Mouse (Mus musculus) stomach, embryonic 14.5 days (tissue): ENCODE measurements around the gene Fam120a. TPM values are rescaled to one million over a fixed set of nuclear protein-coding genes. Genes with fewer than 3 reads are reported as not detected.

ENCODE experiments used
- ATAC-seq: fragments of 200-750 bp; cut with Nextera tagmentation; 2 replicates; pipeline ENCODE4 v1.8.0; 2017; ENCODE audit warnings: low read depth, moderate TSS enrichment; ENCODE audit not compliant: insufficient number of reproducible peaks, insufficient read depth, low FRiP score
- H3K27ac ChIP-seq: fragments of 300-500 bp; sonication (generic); 2 replicates; pipeline ENCODE4 v1.5.1; 2014; ENCODE audit warnings: mild to moderate bottlenecking, low read length, moderate library complexity, mixed read lengths
- H3K27me3 ChIP-seq: fragments of 300-500 bp; sonication (generic); 2 replicates; pipeline ENCODE4 v1.6.1; 2014; ENCODE audit warnings: low read length, control low read depth, mixed read lengths; ENCODE audit not compliant: control insufficient read depth, insufficient read depth
- H3K36me3 ChIP-seq: fragments of 300-500 bp; sonication (generic); 2 replicates; pipeline ENCODE4 v1.6.1; 2014; ENCODE audit warnings: mild to moderate bottlenecking, control low read depth, low read length, moderate library complexity, mixed read lengths; ENCODE audit not compliant: control insufficient read depth, insufficient read depth
- H3K4me1 ChIP-seq: fragments of 300-500 bp; sonication (generic); 2 replicates; pipeline ENCODE4 v1.6.1; 2014; ENCODE audit warnings: low read length, control low read depth, mixed read lengths; ENCODE audit not compliant: control insufficient read depth, insufficient read depth
- H3K4me2 ChIP-seq: fragments of 300-500 bp; sonication (generic); replicated peaks from 2 replicates; pipeline ENCODE4 v1.6.1; 2014; ENCODE audit warnings: low read depth, low read length, control low read depth
- H3K4me3 ChIP-seq: fragments of 300-500 bp; sonication (generic); 2 replicates; pipeline ENCODE4 v1.5.1; 2014; ENCODE audit warnings: low read depth, low read length, control low read depth
- H3K9ac ChIP-seq: fragments of 300-500 bp; sonication (generic); replicated peaks from 2 replicates; pipeline ENCODE4 v1.6.1; 2014; ENCODE audit warnings: low read depth, mild to moderate bottlenecking, control low read depth, low read length, moderate library complexity, mixed read lengths
- H3K9me3 ChIP-seq: fragments of 300-500 bp; sonication (generic); 2 replicates; pipeline ENCODE4 v1.6.1; 2016; ENCODE audit warnings: low read depth, low read length, control low read depth; ENCODE audit not compliant: control insufficient read depth
- WGBS: fragments of 180-500 bp; shearing (Covaris S2); extraction: QIAGEN DNeasy Blood & Tissue Kit; methylation state at CpG from one replicate; pipeline ENCODE4 v1.1.7; 2014; 5-methylcytosine and 5-hydroxymethylcytosine counted together
- polyA plus RNA-seq: library from polyadenylated mRNA; unstranded; fragments of >200 nt; fragmentation: Nextera tagmentation; extraction: Ambion mirVana; gene quantifications from 2 replicates; pipeline ENCODE4 v1.2.1, GENCODE M21; 2014

The Fam120a gene
- polyA plus RNA-seq, 1 experiment from 2014 or later: 47.3 TPM

- no peak overlapping the region for H3K4me2 ChIP-seq
- peaks cover 21% of the 10 kb centered on the region for H3K4me1 ChIP-seq
- no peak for ATAC-seq
- H3K27me3 ChIP-seq: no peaks in the 10 kb centered on the region
- no peaks in the 10 kb centered on the region for H3K9me3 ChIP-seq
- H3K36me3 ChIP-seq: no peaks in the 10 kb centered on the region
- WGBS: 72% methylated on average over 1 of the region's 1 CpGs
- no peak overlapping the region for H3K9ac ChIP-seq
- no peak overlapping the region for H3K4me3 ChIP-seq
- H3K27ac ChIP-seq: no peak overlapping the region
Observed at GRCm38 (mm10) chr13:48861913-48862312, 105.9 kb downstream of the Fam120a start.

GRCm38 (mm10) chr13:48858779-48859178, 109.0 kb downstream of the Fam120a start:
- Histone ChIP-seq H3K27me3 (no peaks in the 10 kb centered on the region), H3K9ac (no peak overlapping the region), H3K36me3 (no peaks in the 10 kb centered on the region), H3K27ac (no peak overlapping the region), H3K4me1 (peaks cover 37% of the 10 kb centered on the region), H3K4me3 (no peak overlapping the region), H3K4me2 (no peak overlapping the region), H3K9me3 (no peaks in the 10 kb centered on the region)
- 71% methylated on average over 4 of the region's 4 CpGs for WGBS
- no peak for ATAC-seq

- no peak overlapping the region for H3K4me2 ChIP-seq
- no peak for ATAC-seq
Observed at GRCm38 (mm10) chr13:48858054-48858453, 109.8 kb downstream of the Fam120a start.

GRCm38 (mm10) chr13:48857246-48857932, 110.4 kb downstream of the Fam120a start:
- H3K4me2 ChIP-seq: no peak overlapping the region
- no peak overlapping the region for H3K9ac ChIP-seq
- no peak for ATAC-seq
- 0 out of 2 replicates have a peak overlapping the region, but pooled peaks have one; percentile 48 for H3K27ac ChIP-seq
- H3K4me1 ChIP-seq: peaks cover 39% of the 10 kb centered on the region
- H3K27me3 ChIP-seq: no peaks in the 10 kb centered on the region
- 41% methylated on average over 7 of the region's 7 CpGs for WGBS
- no peaks in the 10 kb centered on the region for H3K9me3 ChIP-seq
- no peak overlapping the region for H3K4me3 ChIP-seq
- no peaks in the 10 kb centered on the region for H3K36me3 ChIP-seq

More at GRCm38 (mm10) chr13:48858054-48858453, 109.8 kb downstream of the Fam120a start:
- no peak overlapping the region for H3K4me3 ChIP-seq
- no peaks in the 10 kb centered on the region for H3K27me3 ChIP-seq
- 57% methylated on average over 6 of the region's 6 CpGs for WGBS
- H3K4me1 ChIP-seq: peaks cover 40% of the 10 kb centered on the region
- no peaks in the 10 kb centered on the region for H3K9me3 ChIP-seq
- no peak overlapping the region for H3K27ac ChIP-seq
- H3K36me3 ChIP-seq: no peaks in the 10 kb centered on the region
- H3K9ac ChIP-seq: no peak overlapping the region

GRCm38 (mm10) chr13:48853947-48854346, 113.9 kb downstream of the Fam120a start:
- Histone ChIP-seq H3K9ac (no peak overlapping the region), H3K36me3 (no peaks in the 10 kb centered on the region), H3K27me3 (no peaks in the 10 kb centered on the region), H3K4me3 (no peak overlapping the region), H3K4me2 (no peak overlapping the region), H3K9me3 (no peaks in the 10 kb centered on the region), H3K4me1 (peaks cover 48% of the 10 kb centered on the region), H3K27ac (0 out of 2 replicates have a peak overlapping the region, but pooled peaks have one; percentile 2)
- ATAC-seq: no peak
- WGBS: 43% methylated on average over 3 of the region's 3 CpGs

GRCm38 (mm10) chr13:48853475-48853874, 114.3 kb downstream of the Fam120a start:
- Histone ChIP-seq H3K27me3 (no peaks in the 10 kb centered on the region), H3K9me3 (no peaks in the 10 kb centered on the region), H3K4me2 (no peak overlapping the region), H3K9ac (no peak overlapping the region), H3K36me3 (no peaks in the 10 kb centered on the region), H3K27ac (no peak overlapping the region), H3K4me1 (peaks cover 48% of the 10 kb centered on the region), H3K4me3 (no peak overlapping the region)
- WGBS: 14% methylated on average over 2 of the region's 2 CpGs
- no peak for ATAC-seq

GRCm38 (mm10) chr13:48852859-48853258, 115.0 kb downstream of the Fam120a start:
- ATAC-seq: no peak
- no peaks in the 10 kb centered on the region for H3K9me3 ChIP-seq
- H3K9ac ChIP-seq: no peak overlapping the region
- no peak overlapping the region for H3K27ac ChIP-seq
- no peaks in the 10 kb centered on the region for H3K27me3 ChIP-seq
- no peaks in the 10 kb centered on the region for H3K36me3 ChIP-seq
- H3K4me3 ChIP-seq: no peak overlapping the region
- 35% methylated on average over 3 of the region's 3 CpGs for WGBS
- H3K4me1 ChIP-seq: peaks cover 45% of the 10 kb centered on the region
- H3K4me2 ChIP-seq: no peak overlapping the region

- Histone ChIP-seq H3K4me2 (no peak overlapping the region), H3K9me3 (no peaks in the 10 kb centered on the region), H3K9ac (no peak overlapping the region), H3K27me3 (no peaks in the 10 kb centered on the region), H3K27ac (no peak overlapping the region), H3K4me3 (no peak overlapping the region), H3K4me1 (peaks cover 34% of the 10 kb centered on the region), H3K36me3 (no peaks in the 10 kb centered on the region)
- ATAC-seq: no peak
- 82% methylated on average over 5 of the region's 5 CpGs for WGBS
Observed at GRCm38 (mm10) chr13:48851719-48852118, 116.1 kb downstream of the Fam120a start.

GRCm38 (mm10) chr13:48850771-48851170, 117.0 kb downstream of the Fam120a start:
- Histone ChIP-seq H3K4me2 (no peak overlapping the region), H3K27ac (no peak overlapping the region), H3K9me3 (no peaks in the 10 kb centered on the region), H3K9ac (no peak overlapping the region), H3K36me3 (no peaks in the 10 kb centered on the region), H3K4me1 (peaks cover 29% of the 10 kb centered on the region), H3K4me3 (no peak overlapping the region), H3K27me3 (no peaks in the 10 kb centered on the region)
- WGBS: 77% methylated on average over 8 of the region's 8 CpGs
- no peak; the same call in 1 of the 2 replicates for ATAC-seq
